Mouse (Mus musculus) C2C12 (cell line): ENCODE results near the gene Prkcz. TPM values are rescaled to one million over a fixed set of nuclear protein-coding genes. Genes with fewer than 3 reads are reported as not detected.
"Not testable (repeated sequence)": the region's sequence is repeated elsewhere in the genome, so short reads cannot be mapped to it uniquely, and the experiment has no call there.

ENCODE experiments used
- H3K27me3 ChIP-seq: one replicate; pipeline ENCODE4 v1.6.1; 2011; ENCODE audit not compliant: control insufficient read depth, insufficient read depth, insufficient read length
- H3K36me3 ChIP-seq: one replicate; pipeline ENCODE4 v1.6.1; 2011; ENCODE audit not compliant: control insufficient read depth, insufficient read depth
- H3K4me3 ChIP-seq: one replicate; pipeline ENCODE4 v1.5.1; 2011; ENCODE audit warnings: mild to moderate bottlenecking, control low read depth; ENCODE audit not compliant: poor library complexity, insufficient read depth, severe bottlenecking
- H3K79me2 ChIP-seq: one replicate; pipeline ENCODE4 v1.6.1; 2011; ENCODE audit not compliant: control insufficient read depth, insufficient read depth
- H3K79me3 ChIP-seq: one replicate; pipeline ENCODE4 v1.6.1; 2011; ENCODE audit warnings: low read depth, control low read depth
- H3ac ChIP-seq: one replicate; pipeline ENCODE3; 2011; ENCODE audit warnings: low read depth; ENCODE audit not compliant: control insufficient read depth, insufficient read length
- CEBPB ChIP-seq: IDR thresholded peaks from one replicate; pipeline ENCODE4 v1.6.1; 2011; ENCODE audit warnings: low read depth, mild to moderate bottlenecking, control low read depth, moderate library complexity
- CTCF ChIP-seq: IDR thresholded peaks from one replicate; pipeline ENCODE4 v1.5.1; 2011; ENCODE audit not compliant: control insufficient read depth, insufficient read depth, insufficient read length
- FOSL1 ChIP-seq: IDR thresholded peaks from one replicate; pipeline ENCODE4 v1.8.0; 2011; ENCODE audit warnings: mild to moderate bottlenecking, low read length; ENCODE audit not compliant: poor library complexity, insufficient read depth, severe bottlenecking
- MAX ChIP-seq: IDR thresholded peaks from one replicate; pipeline ENCODE4 v1.6.1; 2011; ENCODE audit warnings: mild to moderate bottlenecking, control low read depth
- MYOD1 ChIP-seq: IDR thresholded peaks from one replicate; pipeline ENCODE4 v1.6.1; 2011; ENCODE audit warnings: low read depth; ENCODE audit not compliant: control insufficient read depth, insufficient read length
- MYOG ChIP-seq: IDR thresholded peaks from one replicate; pipeline ENCODE4 v1.6.1; 2011; ENCODE audit not compliant: control insufficient read depth, insufficient read length; ENCODE audit errors: extremely low read depth
- USF1 ChIP-seq: IDR thresholded peaks from one replicate; pipeline ENCODE4 v1.6.1; 2011; ENCODE audit warnings: low read depth, mild to moderate bottlenecking, control low read depth, moderate library complexity
- polyA plus RNA-seq: library from polyadenylated mRNA; unstranded; fragments of >200 nt; fragmentation: generic; extraction: Trizol; gene quantifications from one replicate; pipeline ENCODE4 v1.2.1, GENCODE M21; 2012; ENCODE audit warnings: missing spikeins

Gene Prkcz
- polyA plus RNA-seq, 1 experiment = 0.06 TPM

DNA sequence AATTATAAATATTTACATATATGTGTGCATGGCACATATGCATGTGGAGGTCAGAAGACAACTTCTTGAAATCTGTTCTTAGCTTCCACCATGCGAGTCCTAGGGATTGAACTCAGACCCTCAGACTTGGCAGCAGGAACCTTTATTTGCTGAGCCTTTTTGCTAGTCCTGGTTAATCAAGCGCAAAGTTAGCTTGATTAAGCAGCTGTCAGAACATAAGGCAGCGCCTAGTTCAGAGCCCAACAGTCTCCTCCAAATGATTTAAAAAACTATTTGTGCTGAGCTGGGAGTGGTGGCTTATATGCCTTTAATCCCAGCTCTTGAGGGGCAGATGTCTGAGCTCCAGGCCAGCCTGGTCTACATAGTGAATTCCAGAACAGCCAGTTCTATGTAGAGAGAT is 110.0 kb downstream of the Prkcz start:
- no peaks in the 10 kb centered on the region for H3K27me3 ChIP-seq

DNA sequence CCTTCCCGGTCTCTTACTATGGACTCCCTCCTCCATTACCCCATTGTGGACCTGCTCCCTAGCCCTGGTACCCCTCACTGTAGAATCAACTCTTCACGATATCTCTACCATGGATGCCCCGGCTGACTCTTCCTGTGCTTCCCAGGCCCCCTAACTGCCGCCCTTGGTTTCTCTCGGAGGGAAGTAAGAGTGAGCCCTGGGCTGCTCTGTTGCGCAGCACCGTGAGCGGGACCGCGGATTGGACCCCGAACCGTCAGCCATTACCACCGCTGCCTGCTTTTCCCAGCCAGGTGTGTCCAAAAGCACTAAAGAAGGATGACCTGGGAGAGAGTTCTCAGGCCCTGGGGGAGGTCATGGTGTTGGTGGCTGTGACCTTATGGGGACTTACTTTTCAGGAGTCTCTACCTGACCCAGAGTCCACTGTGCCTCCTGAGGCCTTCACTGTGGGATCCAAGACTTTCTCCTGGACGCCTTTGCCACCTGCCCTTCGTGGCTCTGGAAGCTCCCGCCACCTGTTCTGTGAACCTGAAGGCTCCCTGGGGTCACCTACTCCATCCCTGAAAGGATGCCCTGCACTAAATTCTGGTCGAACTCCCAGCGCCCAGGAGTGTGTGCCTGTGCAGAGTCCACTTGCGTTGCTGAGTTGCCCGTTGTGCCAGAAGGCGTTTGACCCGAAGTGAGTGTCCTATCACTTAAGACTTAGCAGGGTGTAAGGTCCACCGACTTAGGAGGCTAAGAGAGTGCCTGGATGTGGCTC is 110.6 kb downstream of the Prkcz start:
- Histone ChIP-seq H3K79me2 (peaks cover 15% of the 10 kb centered on the region), H3K36me3 (no peaks in the 10 kb centered on the region), H3K27me3 (no peaks in the 10 kb centered on the region), H3ac (peak overlapping the region; percentile 39), H3K4me3 (peak overlapping the region; percentile 44), H3K79me3 (peaks cover 3% of the 10 kb centered on the region)
- TF ChIP-seq FOSL1 = no peak
- TF ChIP-seq USF1 = no peak
- TF ChIP-seq MYOG = no peak
- no peak for TF ChIP-seq CEBPB
- no peak for TF ChIP-seq MAX
- no peak for TF ChIP-seq CTCF
- TF ChIP-seq MYOD1 = no peak

More for the DNA sequence above, 110.0 kb downstream of the Prkcz start:
- Histone ChIP-seq H3ac (no peak overlapping the region), H3K36me3 (no peaks in the 10 kb centered on the region), H3K79me2 (peaks cover 15% of the 10 kb centered on the region), H3K79me3 (peaks cover 3% of the 10 kb centered on the region), H3K4me3 (no peak overlapping the region)
- TF ChIP-seq MYOD1 = no peak
- no peak for TF ChIP-seq MYOG
- no peak for TF ChIP-seq MAX
- TF ChIP-seq USF1 = no peak
- TF ChIP-seq CTCF = no peak
- TF ChIP-seq CEBPB = no peak
- TF ChIP-seq FOSL1 = no peak

GRCm38 (mm10) chr4:155249648-155250351 is 111.4 kb downstream of the Prkcz start, which contains the start of gene Faap20:
Gene Faap20, plus strand, starts transcription at chr4:155249802.
- H3K79me2 ChIP-seq = peaks cover 15% of the 10 kb centered on the region
- H3K27me3 ChIP-seq = no peaks in the 10 kb centered on the region
- H3K79me3 ChIP-seq = peaks cover 3% of the 10 kb centered on the region
- H3K4me3 ChIP-seq = peak within 1 kb of the TSS; percentile 44
- H3ac ChIP-seq = peak within 1 kb of the TSS; percentile 49
- H3K36me3 ChIP-seq = no peaks in the 10 kb centered on the region
- TF ChIP-seq CEBPB = no peak
- TF ChIP-seq MAX = peak; percentile 53

DNA sequence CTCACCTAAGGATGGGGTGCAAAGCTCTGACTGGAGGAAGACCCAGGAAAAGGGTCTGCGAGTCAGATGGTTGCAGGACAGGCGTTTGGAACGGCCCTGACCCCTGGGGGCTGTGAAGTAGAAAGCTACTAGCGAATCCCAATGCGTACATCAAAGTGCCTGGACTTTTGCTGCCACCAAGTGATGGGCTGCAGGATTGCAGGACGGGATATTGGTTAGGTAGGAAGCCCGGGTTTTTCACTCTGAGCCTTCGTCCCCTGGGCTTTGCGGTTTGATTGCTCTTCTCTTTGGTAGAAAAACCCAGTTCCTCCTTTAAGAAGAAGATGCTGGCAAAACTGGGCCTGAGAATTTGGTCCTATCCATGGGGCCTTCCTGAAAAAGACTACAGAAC is 111.9 kb downstream of the Prkcz start:
- Histone ChIP-seq H3K79me2 (peaks cover 15% of the 10 kb centered on the region), H3K36me3 (no peaks in the 10 kb centered on the region), H3ac (peak overlapping the region; percentile 49), H3K27me3 (no peaks in the 10 kb centered on the region), H3K79me3 (peaks cover 3% of the 10 kb centered on the region), H3K4me3 (peak overlapping the region; percentile 44)
- TF ChIP-seq CTCF (peak; percentile 84), FOSL1 (no peak), MAX (peak; percentile 25), USF1 (no peak)

- not testable (repeated sequence) for H3ac ChIP-seq, H3K79me3 ChIP-seq, H3K36me3 ChIP-seq, H3K27me3 ChIP-seq, H3K4me3 ChIP-seq
- H3K79me2 ChIP-seq = peaks cover 15% of the 10 kb centered on the region
Measured at GRCm38 (mm10) chr4:155248054-155248453, 113.1 kb downstream of the Prkcz start.

DNA sequence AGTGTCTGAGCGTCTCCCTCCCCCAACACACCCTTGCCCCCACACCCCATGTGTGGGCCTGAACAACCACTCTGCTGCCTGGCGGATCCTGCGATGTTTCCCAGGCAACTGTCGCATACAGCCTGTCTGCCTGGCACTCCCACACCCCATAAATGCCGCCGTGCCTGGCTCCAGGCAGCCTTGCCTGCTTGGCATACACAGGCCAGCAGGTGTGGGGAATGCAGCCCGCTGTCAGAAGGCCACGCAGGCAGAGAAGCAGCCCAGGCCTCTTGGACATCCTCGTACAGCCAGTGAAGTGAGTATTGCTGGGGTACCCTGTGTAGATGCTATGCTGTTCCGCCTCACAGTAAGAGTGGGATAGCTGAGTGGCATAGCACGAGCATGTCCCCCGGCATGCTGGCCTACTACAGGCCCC is 114.5 kb downstream of the Prkcz start:
- TF ChIP-seq FOSL1 = no peak
- TF ChIP-seq MAX = no peak
- no peak for TF ChIP-seq CTCF
- no peak for TF ChIP-seq MYOG
- TF ChIP-seq USF1 = no peak
- no peak for TF ChIP-seq MYOD1
- no peak for TF ChIP-seq CEBPB
- no peak overlapping the region for H3K4me3 ChIP-seq
- peaks cover 3% of the 10 kb centered on the region for H3K79me3 ChIP-seq
- H3K27me3 ChIP-seq = no peaks in the 10 kb centered on the region
- H3ac ChIP-seq = no peak overlapping the region
- no peaks in the 10 kb centered on the region for H3K36me3 ChIP-seq
- peaks cover 14% of the 10 kb centered on the region for H3K79me2 ChIP-seq
